Mouse (Mus musculus): ENCODE data around the gene Tmem81. TPM values are rescaled to one million over a fixed set of nuclear protein-coding genes. Genes with fewer than 3 reads are reported as not detected.

The Tmem81 gene
- polyA plus RNA-seq, 1 experiment: 1.9 TPM

- Histone ChIP-seq H3K79me2 (ENCODE audit: control insufficient read depth, insufficient read depth) (peaks cover 70% of the 10 kb centered on the region), H3ac (ENCODE audit: control insufficient read depth, insufficient read length) (no peak overlapping the region), H3K4me3 (no peak overlapping the region), H3K36me3 (ENCODE audit: control insufficient read depth, insufficient read depth) (peaks cover 38% of the 10 kb centered on the region), H3K4me2 (ENCODE audit: low read depth) (no peak overlapping the region), H3K27me3 (ENCODE audit: control insufficient read depth, insufficient read depth, insufficient read length) (no peaks in the 10 kb centered on the region)
- TF ChIP-seq SRF (IDR thresholded peaks at IDR 0.05; ENCODE audit: control insufficient read depth, insufficient read length, low read depth): no peak
- no peak for TF ChIP-seq POLR2A (IDR thresholded peaks at IDR 0.05; ENCODE audit: insufficient read length, low read depth)
- TF ChIP-seq CEBPB (IDR thresholded peaks at IDR 0.05; ENCODE audit: insufficient read depth, poor library complexity, severe bottlenecking): no peak
- TF ChIP-seq USF1 (IDR thresholded peaks at IDR 0.05; ENCODE audit: low read depth): no peak
- TF ChIP-seq TCF3 (IDR thresholded peaks at IDR 0.05; ENCODE audit: insufficient read length, low read depth): no peak
- no peak for TF ChIP-seq MAX (IDR thresholded peaks at IDR 0.05; ENCODE audit: low read depth)
- TF ChIP-seq MYOD1 (IDR thresholded peaks at IDR 0.05; ENCODE audit: control insufficient read depth in 1 of 3, insufficient read length in 2 of 3, low read depth in 2 of 3): no peak
- no peak for TF ChIP-seq E2F4 (IDR thresholded peaks at IDR 0.05; ENCODE audit: insufficient read depth)
- TF ChIP-seq REST (IDR thresholded peaks at IDR 0.05; ENCODE audit: insufficient read depth, insufficient read length): no peak
- TF ChIP-seq TCF12 (IDR thresholded peaks at IDR 0.05; ENCODE audit: insufficient read depth, poor library complexity, severe bottlenecking): no peak
- TF ChIP-seq POLR2AphosphoS2 (IDR thresholded peaks at IDR 0.05; ENCODE audit: insufficient read length, low read depth): no peak
- no peak for TF ChIP-seq MYOG (IDR thresholded peaks at IDR 0.05; ENCODE audit: control insufficient read depth in 1 of 3, insufficient read depth in 1 of 3, insufficient read length in 2 of 3, low read depth in 2 of 3)
Observed at GRCm38 (mm10) chr1:132483759-132484158, 22.3 kb upstream of the Tmem81 start.

- TF ChIP-seq E2F4 (IDR thresholded peaks at IDR 0.05; ENCODE audit: insufficient read depth) (no peak), TCF12 (IDR thresholded peaks at IDR 0.05; ENCODE audit: insufficient read depth, poor library complexity, severe bottlenecking) (no peak), CEBPB (IDR thresholded peaks at IDR 0.05; ENCODE audit: insufficient read depth, poor library complexity, severe bottlenecking) (no peak), POLR2AphosphoS2 (IDR thresholded peaks at IDR 0.05; ENCODE audit: insufficient read length, low read depth) (no peak), MYOD1 (IDR thresholded peaks at IDR 0.05; ENCODE audit: control insufficient read depth in 1 of 3, insufficient read length in 2 of 3, low read depth in 2 of 3) (no peak), USF1 (IDR thresholded peaks at IDR 0.05; ENCODE audit: low read depth) (no peak), TCF3 (IDR thresholded peaks at IDR 0.05; ENCODE audit: insufficient read length, low read depth) (no peak), REST (IDR thresholded peaks at IDR 0.05; ENCODE audit: insufficient read depth, insufficient read length) (no peak)
- H3K4me2 ChIP-seq (ENCODE audit: low read depth): no peak overlapping the region
- no peak overlapping the region for H3K4me3 ChIP-seq
- H3ac ChIP-seq (ENCODE audit: control insufficient read depth, insufficient read length): no peak overlapping the region
- no peaks in the 10 kb centered on the region for H3K79me2 ChIP-seq (ENCODE audit: control insufficient read depth, insufficient read depth)
- H3K27me3 ChIP-seq (ENCODE audit: control insufficient read depth, insufficient read depth, insufficient read length): no peaks in the 10 kb centered on the region
- peaks cover 74% of the 10 kb centered on the region for H3K36me3 ChIP-seq (ENCODE audit: control insufficient read depth, insufficient read depth)
Observed at GRCm38 (mm10) chr1:132500535-132500934, 5.5 kb upstream of the Tmem81 start.

DNA sequence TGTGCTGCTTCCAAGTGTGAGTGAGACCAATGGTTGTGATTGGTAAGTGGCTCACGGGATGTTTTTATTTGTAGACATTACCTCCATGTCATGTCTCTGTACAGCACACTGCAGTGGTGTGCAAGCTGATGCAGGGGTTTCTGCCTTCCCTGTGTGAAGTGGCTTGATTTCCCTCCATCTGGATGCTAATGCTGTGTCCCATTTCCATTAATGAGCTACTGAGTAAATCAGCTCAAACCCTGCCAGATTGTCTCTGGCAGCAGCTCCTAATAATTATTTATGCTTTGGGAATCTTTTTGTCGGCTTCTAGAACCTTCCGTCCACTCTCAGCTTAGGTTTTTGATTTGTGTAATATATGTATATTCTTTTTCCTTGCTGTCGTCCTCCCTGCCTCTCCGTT is 875 bp upstream of the Tmem81 start:
- no peak overlapping the region for H3K4me2 ChIP-seq (ENCODE audit: low read depth)
- no peaks in the 10 kb centered on the region for H3K27me3 ChIP-seq (ENCODE audit: control insufficient read depth, insufficient read depth, insufficient read length)
- no peaks in the 10 kb centered on the region for H3K79me2 ChIP-seq (ENCODE audit: control insufficient read depth, insufficient read depth)
- TF ChIP-seq CEBPB (IDR thresholded peaks at IDR 0.05; ENCODE audit: insufficient read depth, poor library complexity, severe bottlenecking) (no peak), USF1 (IDR thresholded peaks at IDR 0.05; ENCODE audit: low read depth) (no peak)
- H3K36me3 ChIP-seq (ENCODE audit: control insufficient read depth, insufficient read depth): peaks cover 54% of the 10 kb centered on the region
- no peak overlapping the region for H3K4me3 ChIP-seq
- no peak overlapping the region for H3ac ChIP-seq (ENCODE audit: control insufficient read depth, insufficient read length)

GRCm38 (mm10) chr1:132506656-132507055 is 626 bp downstream of the Tmem81 start:
- H3K36me3 ChIP-seq (ENCODE audit: control insufficient read depth, insufficient read depth): peaks cover 50% of the 10 kb centered on the region
- H3K79me2 ChIP-seq (ENCODE audit: control insufficient read depth, insufficient read depth): no peaks in the 10 kb centered on the region
- H3ac ChIP-seq (ENCODE audit: control insufficient read depth, insufficient read length): no peak overlapping the region
- TF ChIP-seq SRF (IDR thresholded peaks at IDR 0.05; ENCODE audit: control insufficient read depth, insufficient read length, low read depth): no peak
- no peak for TF ChIP-seq USF1 (IDR thresholded peaks at IDR 0.05; ENCODE audit: low read depth)
- no peak for TF ChIP-seq REST (IDR thresholded peaks at IDR 0.05; ENCODE audit: insufficient read depth, insufficient read length)
- no peak for TF ChIP-seq TCF12 (IDR thresholded peaks at IDR 0.05; ENCODE audit: insufficient read depth, poor library complexity, severe bottlenecking)
- no peak for TF ChIP-seq TCF3 (IDR thresholded peaks at IDR 0.05; ENCODE audit: insufficient read length, low read depth)
- TF ChIP-seq MYOG (IDR thresholded peaks at IDR 0.05; ENCODE audit: control insufficient read depth in 1 of 3, insufficient read depth in 1 of 3, insufficient read length in 2 of 3, low read depth in 2 of 3): no peak
- no peak for TF ChIP-seq E2F4 (IDR thresholded peaks at IDR 0.05; ENCODE audit: insufficient read depth)
- no peak for TF ChIP-seq MYOD1 (IDR thresholded peaks at IDR 0.05; ENCODE audit: control insufficient read depth in 1 of 3, insufficient read length in 2 of 3, low read depth in 2 of 3)
- no peak overlapping the region for H3K4me2 ChIP-seq (ENCODE audit: low read depth)
- H3K27me3 ChIP-seq (ENCODE audit: control insufficient read depth, insufficient read depth, insufficient read length): no peaks in the 10 kb centered on the region
- no peak overlapping the region for H3K4me3 ChIP-seq

DNA sequence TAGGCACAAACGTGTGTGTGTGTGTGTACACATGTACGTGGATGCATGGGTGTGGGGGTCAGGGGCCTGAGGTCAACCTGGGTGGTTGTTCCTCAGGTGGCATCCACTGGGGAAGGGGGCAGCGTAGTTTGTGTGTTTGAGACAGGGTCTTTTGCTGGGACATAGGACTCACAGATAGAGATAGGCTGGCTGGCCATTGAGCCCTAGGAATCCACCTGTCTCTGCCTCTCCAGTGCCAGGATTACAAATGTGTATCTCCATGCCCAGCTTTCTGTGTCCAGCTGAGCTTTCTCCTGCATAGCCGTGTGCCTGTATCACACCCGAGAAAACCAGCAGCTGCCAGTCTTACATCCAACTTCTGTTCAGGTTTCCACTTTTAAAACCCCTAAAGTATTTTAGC is 3.7 kb downstream of the Tmem81 start:
- H3K79me2 ChIP-seq (ENCODE audit: control insufficient read depth, insufficient read depth): no peaks in the 10 kb centered on the region
- H3K27me3 ChIP-seq (ENCODE audit: control insufficient read depth, insufficient read depth, insufficient read length): peaks cover 13% of the 10 kb centered on the region
- H3ac ChIP-seq (ENCODE audit: control insufficient read depth, insufficient read length): no peak overlapping the region
- H3K4me3 ChIP-seq: no peak overlapping the region
- H3K36me3 ChIP-seq (ENCODE audit: control insufficient read depth, insufficient read depth): peaks cover 25% of the 10 kb centered on the region
- H3K4me2 ChIP-seq (ENCODE audit: low read depth): no peak overlapping the region
- no peak for TF ChIP-seq TCF3 (IDR thresholded peaks at IDR 0.05; ENCODE audit: insufficient read length, low read depth)
- no peak for TF ChIP-seq E2F4 (IDR thresholded peaks at IDR 0.05; ENCODE audit: insufficient read depth)
- TF ChIP-seq MYOG (IDR thresholded peaks at IDR 0.05; ENCODE audit: control insufficient read depth in 1 of 3, insufficient read depth in 1 of 3, insufficient read length in 2 of 3, low read depth in 2 of 3): no peak
- TF ChIP-seq TCF12 (IDR thresholded peaks at IDR 0.05; ENCODE audit: insufficient read depth, poor library complexity, severe bottlenecking): no peak
- no peak for TF ChIP-seq POLR2A (IDR thresholded peaks at IDR 0.05; ENCODE audit: insufficient read length, low read depth)
- TF ChIP-seq USF1 (IDR thresholded peaks at IDR 0.05; ENCODE audit: low read depth): no peak
- no peak for TF ChIP-seq CEBPB (IDR thresholded peaks at IDR 0.05; ENCODE audit: insufficient read depth, poor library complexity, severe bottlenecking)
- no peak for TF ChIP-seq MYOD1 (IDR thresholded peaks at IDR 0.05; ENCODE audit: control insufficient read depth in 1 of 3, insufficient read length in 2 of 3, low read depth in 2 of 3)
- no peak for TF ChIP-seq MAX (IDR thresholded peaks at IDR 0.05; ENCODE audit: low read depth)
- TF ChIP-seq REST (IDR thresholded peaks at IDR 0.05; ENCODE audit: insufficient read depth, insufficient read length): no peak
- TF ChIP-seq SRF (IDR thresholded peaks at IDR 0.05; ENCODE audit: control insufficient read depth, insufficient read length, low read depth): no peak
- no peak for TF ChIP-seq POLR2AphosphoS2 (IDR thresholded peaks at IDR 0.05; ENCODE audit: insufficient read length, low read depth)
